Mouse (Mus musculus) cerebellum, adult 8-10 months (tissue): Measurements from ENCODE around the gene Epb41l3.

Source experiments
- DNase-seq: peaks from one replicate; pipeline ENCODE4 v3.0.0; 2022

Gene Epb41l3

GRCm38 (mm10) chr17:69192863-69193493, 117.5 kb downstream of the Epb41l3 start:
- DNase-seq = no peak

DNA sequence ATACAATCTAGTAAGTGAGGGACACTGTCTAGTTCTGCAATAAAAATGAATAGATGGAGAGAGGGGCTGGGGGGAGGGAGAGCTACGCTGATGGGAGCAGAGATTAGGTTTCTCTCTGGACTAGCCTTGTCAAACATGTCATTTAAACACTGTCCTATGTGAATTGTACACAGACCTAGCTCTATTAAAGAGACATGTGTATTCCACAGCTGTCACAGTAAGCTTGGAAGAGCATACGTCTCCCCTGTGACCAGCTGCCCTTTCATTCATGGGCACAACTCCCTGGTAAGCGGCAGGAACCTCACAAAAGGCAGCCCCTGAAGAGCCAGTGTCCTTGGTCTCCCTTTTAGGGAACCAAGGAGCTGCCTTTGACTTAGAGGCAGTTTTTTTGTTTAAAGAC, 119.1 kb downstream of the Epb41l3 start:
- DNase-seq = no peak

DNA sequence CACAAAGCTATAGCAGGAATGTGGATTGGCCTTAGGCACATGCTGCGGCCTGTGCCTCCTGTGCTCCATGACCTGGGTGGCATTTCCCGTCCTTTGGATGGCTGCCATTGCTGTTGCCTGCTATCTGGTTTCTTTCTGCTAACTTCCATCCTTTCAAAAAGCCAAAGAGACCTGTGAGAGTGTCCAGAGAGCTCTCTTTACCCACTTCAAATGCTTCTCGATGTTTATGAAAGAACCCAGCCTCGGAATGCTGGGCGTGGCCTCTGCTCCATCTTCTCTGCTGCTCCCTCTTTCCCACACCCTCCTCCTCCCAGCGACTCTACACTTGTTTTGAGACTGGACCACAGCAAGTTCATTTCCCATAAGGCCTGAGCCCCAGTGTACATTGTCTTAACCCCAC, 120.3 kb downstream of the Epb41l3 start:
- no peak for DNase-seq

DNA sequence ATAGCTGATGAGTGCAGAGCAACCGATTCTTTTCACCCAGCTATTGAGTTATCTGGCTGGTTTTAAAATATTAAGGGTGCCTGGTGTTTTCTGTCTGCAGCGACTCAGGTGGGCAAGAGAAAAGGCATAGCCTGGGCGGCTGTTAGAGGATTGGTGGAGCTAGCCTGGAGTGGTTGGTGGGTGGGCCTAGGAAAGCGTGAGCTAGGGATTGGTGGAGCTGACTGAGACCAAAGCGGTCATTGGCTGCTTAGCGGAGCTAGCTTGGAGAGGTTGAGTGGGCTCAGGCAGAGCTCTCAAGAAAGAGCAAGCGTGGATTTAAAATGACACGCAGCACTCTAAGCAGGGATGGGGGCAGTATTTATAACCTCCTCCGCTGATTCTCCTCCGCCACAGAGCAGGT, 121.2 kb downstream of the Epb41l3 start:
- no peak for DNase-seq

- no peak for DNase-seq
Measured at GRCm38 (mm10) chr17:69198805-69199204, 123.3 kb downstream of the Epb41l3 start.

DNA sequence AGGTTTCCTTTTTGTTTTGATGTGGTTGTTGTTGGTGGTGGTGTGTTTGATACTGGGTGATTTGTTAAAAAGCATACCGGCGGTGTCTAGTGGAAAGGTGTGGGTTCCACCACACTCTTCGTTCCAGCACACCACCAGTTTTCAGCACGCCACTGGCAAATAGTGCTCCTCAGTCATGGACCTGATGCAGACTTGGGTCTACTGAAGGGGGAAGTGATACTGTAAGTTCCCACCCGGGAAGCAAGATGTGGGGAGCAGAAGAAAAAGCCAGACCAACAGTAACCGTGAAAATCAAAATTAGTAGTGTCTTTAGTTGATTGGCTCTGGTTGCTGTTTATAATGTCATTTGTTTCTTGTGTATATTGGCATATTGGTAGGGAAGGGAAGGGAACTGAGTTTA, 124.3 kb downstream of the Epb41l3 start:
- no peak for DNase-seq

DNA sequence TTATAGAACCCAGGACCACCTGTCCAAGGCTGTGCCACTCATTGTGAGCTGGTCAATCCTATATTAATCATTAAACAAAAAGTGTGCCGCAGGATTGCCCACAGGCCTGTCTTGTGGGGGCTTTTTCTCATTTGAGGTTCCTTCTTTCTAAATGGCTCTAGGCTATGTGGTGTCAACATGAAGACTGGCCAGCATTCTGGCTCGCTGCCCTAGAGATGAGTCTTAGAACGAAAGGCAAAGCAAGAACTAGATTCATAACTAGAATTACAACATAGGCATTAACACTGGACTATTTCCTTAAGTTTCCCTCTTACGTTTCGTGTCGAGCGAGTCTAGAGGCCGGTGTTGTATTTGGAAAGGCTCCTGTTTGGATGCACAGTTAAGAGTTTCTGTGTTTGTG, 125.5 kb downstream of the Epb41l3 start:
- no peak for DNase-seq

DNA sequence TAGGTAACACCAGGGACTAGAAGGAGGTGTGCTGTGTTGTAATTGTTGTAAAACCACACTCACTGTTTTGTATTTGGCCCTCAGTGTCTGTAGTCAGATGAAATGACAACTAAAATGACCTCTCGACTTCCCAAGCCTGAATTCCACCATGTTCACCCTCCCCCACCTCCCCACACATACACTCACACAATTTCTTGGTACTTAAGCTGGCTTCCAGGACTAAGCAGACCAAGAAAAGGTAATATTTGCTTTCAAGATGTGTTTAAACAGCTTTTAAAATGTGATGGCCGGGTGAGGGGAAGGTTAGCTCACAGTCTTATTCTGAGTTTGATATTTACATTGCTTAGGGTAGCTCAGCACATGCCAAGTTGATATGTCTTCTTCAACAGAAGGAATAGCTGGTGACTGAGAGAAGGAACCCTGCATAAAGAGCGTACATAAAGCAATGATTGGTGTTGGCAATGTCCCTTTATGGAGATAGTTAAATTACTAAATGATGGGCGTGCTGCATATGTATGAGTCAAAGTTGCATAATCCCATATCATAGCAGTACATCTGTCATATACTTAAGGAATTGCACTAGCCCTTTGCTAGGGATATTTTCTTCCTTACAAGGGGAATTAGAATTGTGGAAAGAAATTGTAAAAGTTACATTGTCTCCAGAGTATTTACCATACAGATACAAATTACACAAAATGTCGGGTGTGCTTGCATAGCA, 130.0 kb downstream of the Epb41l3 start:
- no peak for DNase-seq

DNA sequence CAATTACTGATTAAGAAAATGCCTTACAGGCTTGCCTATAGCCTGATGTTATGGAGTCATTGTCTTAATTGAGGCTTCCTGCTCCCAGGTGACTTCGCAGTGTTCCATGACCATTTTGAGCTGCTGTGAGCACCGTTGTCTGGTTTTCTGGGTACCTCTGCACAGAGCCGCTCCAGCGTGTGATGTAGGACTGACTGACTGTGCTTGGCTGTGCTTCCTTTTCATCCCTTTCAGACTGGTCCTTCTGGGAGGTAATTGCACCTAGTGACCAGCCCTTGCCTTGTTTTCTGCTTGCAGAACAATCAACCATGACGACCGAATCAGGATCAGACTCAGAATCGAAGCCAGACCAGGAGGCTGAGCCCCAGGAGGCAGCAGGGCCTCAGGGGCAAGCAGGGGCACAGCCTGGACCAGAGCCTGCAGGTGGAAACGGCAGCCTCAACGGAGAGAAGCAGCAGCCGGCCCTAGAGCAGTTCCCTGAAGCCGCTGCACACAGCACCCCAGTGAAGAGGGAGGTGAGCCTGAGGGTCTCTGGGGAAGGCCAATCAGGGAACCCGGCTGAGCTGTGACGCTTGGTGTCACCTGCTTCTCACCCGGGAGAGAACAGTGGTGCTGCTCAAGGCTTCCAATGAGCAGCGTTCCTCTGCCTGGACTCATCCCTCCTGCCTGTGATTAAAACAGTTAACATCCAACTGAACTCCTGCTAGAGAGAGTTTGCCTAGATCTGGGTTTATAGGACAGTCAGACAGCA, 132.3 kb downstream of the Epb41l3 start:
- no peak for DNase-seq

DNA sequence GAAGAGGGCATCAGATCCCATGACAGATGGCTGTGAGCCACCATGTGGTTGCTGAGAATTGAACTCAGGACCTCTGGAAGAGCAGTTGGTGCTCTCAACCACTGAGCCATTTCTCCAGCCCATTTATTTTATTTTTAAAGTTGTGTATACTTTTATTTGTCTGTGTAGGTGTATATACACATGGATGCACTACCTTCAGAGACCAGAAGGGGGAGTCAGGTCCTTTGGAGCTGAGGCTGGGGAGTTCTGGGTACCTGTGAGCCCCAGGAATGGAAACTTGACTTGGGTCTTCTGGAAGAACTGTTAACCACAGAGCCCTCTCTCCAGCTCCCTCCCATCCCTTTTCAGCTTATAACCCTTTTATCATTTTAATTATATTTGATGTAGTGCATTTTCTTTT, 135.6 kb downstream of the Epb41l3 start:
- no peak for DNase-seq

GRCm38 (mm10) chr17:69216120-69216519, 140.6 kb downstream of the Epb41l3 start:
- DNase-seq = no peak

GRCm38 (mm10) chr17:69220849-69221248, 145.4 kb downstream of the Epb41l3 start:
- no peak for DNase-seq

DNA sequence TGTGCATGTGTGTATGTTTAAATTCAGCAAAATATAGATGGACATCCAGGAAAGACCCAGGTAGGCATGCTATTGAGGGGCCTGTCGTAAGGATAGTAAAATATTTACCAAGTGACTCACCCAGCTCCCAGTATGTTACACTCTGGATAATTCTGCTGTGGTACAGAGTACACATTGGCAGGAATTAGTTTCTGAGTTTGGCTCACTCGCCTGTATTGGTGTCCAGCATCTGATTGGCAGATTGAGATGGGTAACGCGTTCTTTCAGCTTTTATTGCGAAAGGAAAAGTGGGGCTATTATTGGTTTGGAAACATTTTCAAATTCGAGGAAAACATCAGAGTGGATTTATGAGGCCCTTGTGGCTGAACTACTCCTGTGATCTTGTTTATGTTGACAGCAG, 145.9 kb downstream of the Epb41l3 start:
- no peak for DNase-seq

GRCm38 (mm10) chr17:69221966-69222692, 146.6 kb downstream of the Epb41l3 start:
- DNase-seq = no peak

DNA sequence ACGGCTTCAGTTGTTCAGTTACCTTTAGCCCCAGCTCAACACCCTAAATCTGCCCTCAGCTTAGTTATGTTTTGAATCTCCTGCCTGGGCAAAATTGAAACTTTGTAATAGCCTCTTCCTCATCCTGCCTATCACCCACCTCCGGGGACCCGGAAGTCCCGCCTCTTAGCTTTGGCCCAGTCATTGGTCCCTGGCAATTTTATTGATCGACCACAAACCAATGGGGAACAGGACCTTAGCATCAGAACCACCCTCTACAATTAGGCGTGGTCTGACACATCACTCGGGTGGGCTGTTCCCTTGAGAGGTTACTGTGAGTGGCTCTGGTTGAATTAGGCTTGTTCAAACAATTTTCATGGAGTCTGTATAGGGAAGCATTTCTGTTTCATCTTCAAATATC, 150.5 kb downstream of the Epb41l3 start:
- no peak for DNase-seq

DNA sequence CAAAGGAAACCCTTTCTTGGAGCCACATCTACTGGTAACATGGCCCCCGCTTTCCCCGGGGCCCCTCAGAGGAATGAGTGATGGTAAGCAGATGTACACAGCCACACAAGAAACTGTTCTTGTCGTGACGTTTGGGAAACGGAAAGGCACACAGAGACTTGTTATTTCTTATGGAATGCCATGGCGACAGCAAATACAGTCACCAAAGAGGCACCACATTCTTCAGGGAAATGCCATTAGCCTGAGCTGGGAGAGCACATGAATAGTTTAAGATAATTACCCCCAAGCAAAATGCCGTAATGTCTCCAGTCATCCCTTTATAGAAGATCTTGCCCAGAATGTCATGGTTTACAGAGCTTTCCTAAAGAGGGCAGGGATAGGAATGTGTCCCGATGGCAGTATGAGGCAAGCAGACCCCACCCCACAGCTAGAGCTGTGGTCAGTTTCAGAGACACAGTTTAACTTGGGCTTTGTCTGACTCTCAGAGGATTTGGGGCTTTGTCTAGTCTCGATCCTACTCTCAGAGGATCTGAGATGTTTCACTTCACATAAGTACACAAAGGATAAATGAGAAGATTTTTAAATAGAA, 152.0 kb downstream of the Epb41l3 start:
- no peak for DNase-seq

DNA sequence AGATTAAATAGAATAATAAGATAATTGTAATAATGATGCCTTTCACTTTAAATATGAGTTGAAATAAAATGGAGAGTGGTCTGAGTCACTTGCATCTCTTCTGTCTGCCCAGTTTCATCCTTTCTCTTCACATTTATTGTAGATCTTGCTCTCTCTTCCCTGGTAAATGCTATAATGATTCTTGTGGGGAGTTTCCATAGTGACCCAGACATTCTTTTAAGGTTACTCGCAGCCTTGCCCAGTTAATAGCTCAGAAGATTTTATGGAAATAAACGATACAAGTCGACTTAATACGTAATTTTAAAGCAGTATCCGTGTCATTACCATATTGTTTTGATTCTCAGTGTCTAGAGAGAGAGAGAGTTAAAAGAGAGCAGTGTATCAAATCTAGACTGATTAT, 154.0 kb downstream of the Epb41l3 start:
- no peak for DNase-seq

DNA sequence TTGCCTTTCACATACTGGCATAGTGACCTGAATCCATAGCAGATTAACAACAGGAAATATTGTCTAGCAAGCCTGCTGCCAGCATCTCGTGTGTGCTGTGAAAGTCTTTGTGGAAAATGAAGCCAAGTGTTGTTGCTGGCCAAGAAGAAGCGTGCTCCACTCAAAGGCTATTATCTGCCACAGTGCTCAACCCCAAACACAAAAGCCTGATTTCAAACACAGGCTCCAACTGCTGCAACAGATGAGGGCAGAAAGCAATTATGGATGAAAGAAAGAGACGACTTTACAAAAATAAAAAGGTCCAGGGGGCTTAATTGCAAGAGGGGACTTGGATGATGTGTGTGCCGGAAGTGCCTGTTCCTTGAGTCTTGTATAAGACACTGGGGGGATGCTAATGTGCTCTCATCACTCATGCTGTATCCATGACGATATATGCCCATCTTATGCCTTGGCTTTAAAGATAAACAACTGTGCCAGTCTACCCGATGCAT, 154.7 kb downstream of the Epb41l3 start:
- DNase-seq = peak; percentile 7

DNA sequence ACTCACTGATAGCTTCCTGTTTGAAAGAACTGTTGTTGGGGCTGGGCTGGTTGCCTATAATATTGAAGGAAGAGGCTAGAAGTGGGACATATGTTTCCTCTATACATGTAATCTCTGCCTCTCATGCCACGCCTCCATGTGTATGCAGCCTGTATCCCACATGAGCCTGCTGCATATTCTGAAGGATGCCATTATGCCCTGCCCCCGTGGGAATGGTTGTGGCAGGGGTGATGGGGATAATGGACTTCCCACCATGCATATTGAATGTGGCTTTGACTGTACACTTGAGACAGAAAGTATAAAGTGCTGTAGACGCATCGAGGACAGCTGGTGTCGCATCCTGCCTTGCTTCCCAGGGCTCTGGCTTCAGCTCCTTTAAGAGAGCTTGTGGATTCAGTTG, 155.9 kb downstream of the Epb41l3 start:
- peak; percentile 9 for DNase-seq

DNA sequence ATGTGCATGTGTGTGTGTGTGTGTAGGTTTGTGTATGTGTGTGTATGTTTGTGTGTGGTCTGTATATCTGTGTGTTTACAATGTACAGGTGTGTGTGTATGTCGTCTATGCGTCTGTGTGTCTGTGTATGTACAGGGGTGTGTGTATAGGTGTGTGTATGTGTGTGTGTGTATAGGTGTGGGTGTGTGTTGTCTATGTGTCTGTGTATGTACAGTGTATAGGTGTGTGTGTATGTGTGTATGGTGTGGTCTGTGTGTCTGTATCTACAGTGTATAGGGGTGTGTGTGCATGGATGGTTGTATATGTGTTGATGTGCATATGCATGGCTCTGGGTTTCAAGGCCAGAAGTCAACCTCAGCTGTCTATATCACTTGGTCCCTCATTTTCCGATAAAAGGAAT, 161.7 kb downstream of the Epb41l3 start:
- no peak for DNase-seq

GRCm38 (mm10) chr17:69238810-69239373, 163.4 kb downstream of the Epb41l3 start:
- no peak for DNase-seq

DNA sequence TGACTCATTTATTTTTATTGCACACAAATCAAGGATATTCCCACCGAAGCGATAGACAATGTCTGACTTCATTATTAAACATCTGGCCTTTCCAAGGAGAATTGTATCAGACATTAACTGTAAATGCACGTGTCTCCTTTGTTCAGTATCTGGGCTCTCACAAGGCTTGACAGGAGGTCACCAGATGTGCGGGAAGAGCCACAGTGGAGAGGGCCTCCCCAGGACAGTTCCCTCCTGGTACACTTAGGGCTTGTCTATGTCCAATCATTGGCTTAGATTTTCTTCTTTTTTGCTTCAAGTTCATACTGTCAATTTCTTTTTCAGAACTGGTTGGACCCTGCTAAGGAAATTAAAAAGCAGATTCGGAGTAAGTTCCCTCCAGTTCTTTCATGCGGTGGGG, 163.9 kb downstream of the Epb41l3 start:
- no peak for DNase-seq

DNA sequence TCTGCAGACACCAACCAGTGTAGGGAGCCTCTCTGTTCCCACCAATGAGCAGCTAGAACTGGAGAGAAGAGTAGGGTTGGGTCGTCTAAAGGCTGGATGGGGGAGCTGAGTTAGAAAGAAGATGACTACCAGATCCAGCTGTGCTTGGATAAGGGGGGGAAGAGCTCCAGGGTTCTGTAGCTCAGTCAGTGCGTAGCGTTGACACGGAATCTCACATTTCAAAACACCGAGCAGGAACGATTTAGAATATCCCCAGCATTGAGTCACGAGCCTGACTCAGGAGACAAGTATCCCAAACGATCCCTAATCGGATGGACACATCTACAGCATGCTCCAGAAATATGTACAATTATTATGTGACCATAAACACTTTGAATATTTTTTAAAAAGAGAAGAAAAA, 180.4 kb downstream of the Epb41l3 start:
- no peak for DNase-seq
